Mouse (Mus musculus) forebrain, embryonic 15.5 days (tissue): ENCODE measurements around the gene Smarcad1. TPM values are rescaled to one million over a fixed set of nuclear protein-coding genes. Genes with fewer than 3 reads are reported as not detected.
"Not testable (repeated sequence)": the region's sequence is repeated elsewhere in the genome, so short reads cannot be mapped to it uniquely, and the experiment has no call there.

Source experiments
- ATAC-seq: fragments of 200-750 bp; cut with Nextera tagmentation; replicated peaks from 2 replicates; pipeline ENCODE4 v1.8.0; 2017; ENCODE audit warnings: mild to moderate bottlenecking, moderate TSS enrichment, moderate library complexity
- H3K27ac ChIP-seq: fragments of 300-500 bp; sonication (generic); replicated peaks from 2 replicates; pipeline ENCODE4 v1.5.1; 2015; ENCODE audit warnings: mild to moderate bottlenecking, inconsistent platforms
- H3K27me3 ChIP-seq: fragments of 300-500 bp; sonication (generic); 2 replicates; pipeline ENCODE4 v1.6.1; 2015; ENCODE audit warnings: inconsistent platforms
- H3K36me3 ChIP-seq: fragments of 300-500 bp; sonication (generic); 2 replicates; pipeline ENCODE4 v1.6.1; 2015; ENCODE audit warnings: mild to moderate bottlenecking, inconsistent platforms
- H3K4me1 ChIP-seq: fragments of 300-500 bp; sonication (generic); 2 replicates; pipeline ENCODE4 v1.6.1; 2015; ENCODE audit warnings: inconsistent platforms
- H3K4me2 ChIP-seq: fragments of 300-500 bp; sonication (generic); replicated peaks from 2 replicates; pipeline ENCODE4 v1.6.1; 2015; ENCODE audit warnings: mild to moderate bottlenecking, inconsistent platforms
- H3K4me3 ChIP-seq: fragments of 300-500 bp; sonication (generic); 2 replicates; pipeline ENCODE4 v1.5.1; 2015; ENCODE audit warnings: mild to moderate bottlenecking, inconsistent platforms
- H3K9ac ChIP-seq: fragments of 300-500 bp; sonication (generic); replicated peaks from 2 replicates; pipeline ENCODE4 v1.6.1; 2015; ENCODE audit warnings: mild to moderate bottlenecking, inconsistent platforms
- H3K9me3 ChIP-seq: fragments of 300-500 bp; sonication (generic); 2 replicates; pipeline ENCODE4 v1.6.1; 2016; ENCODE audit warnings: inconsistent platforms
- WGBS: fragments of 180-500 bp; shearing (Covaris S2); methylation state at CpG from one replicate; pipeline ENCODE4 v1.1.7; 2015; ENCODE audit warnings: mixed read lengths; 5-methylcytosine and 5-hydroxymethylcytosine counted together
- polyA plus RNA-seq: library from polyadenylated mRNA; unstranded; fragments of >200 nt; fragmentation: Nextera tagmentation; extraction: Ambion mirVana; gene quantifications from 2 replicates; pipeline ENCODE4 v1.2.1, GENCODE M21; 2015

The Smarcad1 gene
- polyA plus RNA-seq, 1 experiment from 2014 or later = 106 TPM

DNA sequence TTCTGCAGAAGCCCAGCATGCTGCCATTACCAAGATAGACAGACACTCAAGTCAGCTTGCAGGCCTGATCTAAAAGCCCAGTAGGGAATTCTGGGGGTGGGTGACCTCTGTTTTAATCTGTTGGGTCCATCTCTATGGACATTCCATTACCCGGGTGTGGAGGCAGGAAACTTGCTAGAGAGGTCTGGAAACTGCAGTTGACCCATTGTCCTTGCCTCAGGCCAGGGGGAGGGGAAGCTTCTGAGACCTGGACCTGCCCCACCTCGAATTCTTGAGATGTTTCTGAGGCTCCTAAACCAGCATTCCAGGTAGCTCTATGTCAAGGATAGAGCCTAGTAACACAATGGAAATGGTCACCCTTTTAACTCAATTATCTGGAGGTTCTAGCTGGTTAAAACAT, 17.7 kb upstream of the Smarcad1 start:
- Histone ChIP-seq H3K27ac (no peak overlapping the region), H3K27me3 (no peaks in the 10 kb centered on the region), H3K4me3 (no peak overlapping the region), H3K36me3 (no peaks in the 10 kb centered on the region), H3K9me3 (no peaks in the 10 kb centered on the region), H3K4me2 (no peak overlapping the region), H3K4me1 (no peaks in the 10 kb centered on the region), H3K9ac (no peak overlapping the region)
- no peak for ATAC-seq
- 54% methylated on average over 2 of the region's 2 CpGs for WGBS

DNA sequence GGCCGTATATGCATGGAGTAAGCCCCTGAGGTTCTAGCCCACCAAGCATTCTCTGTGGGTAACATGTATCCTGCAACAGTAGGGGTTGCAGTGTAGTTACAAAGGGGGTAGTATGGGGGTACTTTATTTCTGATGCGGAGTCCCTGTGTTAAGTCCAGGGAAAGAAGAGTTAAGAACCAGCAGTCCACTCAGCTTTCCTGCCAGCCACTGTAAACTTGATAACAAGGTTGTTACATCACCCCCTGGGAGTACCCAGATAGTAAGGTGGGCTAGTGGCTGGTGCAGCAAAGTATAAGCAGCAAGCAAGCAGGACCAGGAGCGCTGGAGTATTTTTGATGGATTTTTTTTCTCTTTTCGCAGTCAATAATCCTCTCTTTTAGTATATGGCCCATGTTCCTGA, 17.3 kb upstream of the Smarcad1 start:
- no peak overlapping the region for H3K4me3 ChIP-seq
- whole genome bisulfite sequencing = 97% methylated on average over 4 of the region's 4 CpGs
- H3K4me1 ChIP-seq = no peaks in the 10 kb centered on the region
- ATAC-seq = no peak
- H3K4me2 ChIP-seq = no peak overlapping the region
- H3K27ac ChIP-seq = no peak overlapping the region
- H3K9me3 ChIP-seq = no peaks in the 10 kb centered on the region
- H3K27me3 ChIP-seq = no peaks in the 10 kb centered on the region
- H3K36me3 ChIP-seq = no peaks in the 10 kb centered on the region
- H3K9ac ChIP-seq = no peak overlapping the region

DNA sequence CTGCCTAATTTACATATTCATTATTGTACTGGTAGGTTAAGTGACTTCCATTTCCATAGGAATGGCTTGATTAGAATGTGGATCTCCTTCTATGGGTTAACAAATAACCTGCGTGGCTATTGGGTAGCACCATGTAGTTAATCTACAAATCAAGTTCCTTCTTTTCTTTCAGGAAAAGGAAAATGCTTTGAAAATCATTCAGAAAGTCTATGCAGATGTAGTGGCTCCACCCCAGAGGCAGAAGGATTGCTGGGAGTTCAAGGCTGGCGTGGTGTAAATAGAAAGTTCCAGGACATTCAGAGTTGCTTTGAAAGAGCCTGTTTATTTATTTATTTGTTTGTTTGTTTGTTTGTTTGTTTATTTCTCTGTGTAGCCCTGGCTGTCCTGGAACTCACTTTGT, 7.7 kb upstream of the Smarcad1 start:
- Histone ChIP-seq H3K36me3 (no peaks in the 10 kb centered on the region), H3K9me3 (no peaks in the 10 kb centered on the region), H3K4me2 (no peak overlapping the region), H3K27ac (no peak overlapping the region), H3K4me3 (no peak overlapping the region), H3K27me3 (no peaks in the 10 kb centered on the region), H3K9ac (no peak overlapping the region), H3K4me1 (no peaks in the 10 kb centered on the region)
- ATAC-seq = no peak
- 81% methylated on average over 2 of the region's 2 CpGs for WGBS

DNA sequence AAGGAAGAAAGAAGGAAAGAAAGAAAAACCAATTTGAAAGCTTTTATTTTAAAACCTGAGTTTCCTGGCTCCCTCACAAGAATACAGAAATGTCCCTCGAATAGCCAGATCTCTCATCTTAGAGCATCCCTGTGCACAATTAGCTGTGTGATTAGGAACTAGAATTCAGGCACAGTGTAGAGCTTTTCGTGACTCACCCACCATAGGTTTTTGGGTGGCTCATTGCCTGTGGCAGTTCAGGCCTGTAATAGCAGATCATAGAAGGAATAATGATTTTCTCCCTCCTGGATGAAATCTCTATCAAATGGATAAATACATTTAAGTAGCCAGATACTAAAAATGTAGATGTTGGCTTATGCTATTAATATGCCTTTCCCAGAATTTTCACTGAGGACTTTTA, 6.9 kb upstream of the Smarcad1 start:
- Histone ChIP-seq H3K4me1 (no peaks in the 10 kb centered on the region), H3K27ac (no peak overlapping the region)
- WGBS = 86% methylated on average over 2 of the region's 2 CpGs

DNA sequence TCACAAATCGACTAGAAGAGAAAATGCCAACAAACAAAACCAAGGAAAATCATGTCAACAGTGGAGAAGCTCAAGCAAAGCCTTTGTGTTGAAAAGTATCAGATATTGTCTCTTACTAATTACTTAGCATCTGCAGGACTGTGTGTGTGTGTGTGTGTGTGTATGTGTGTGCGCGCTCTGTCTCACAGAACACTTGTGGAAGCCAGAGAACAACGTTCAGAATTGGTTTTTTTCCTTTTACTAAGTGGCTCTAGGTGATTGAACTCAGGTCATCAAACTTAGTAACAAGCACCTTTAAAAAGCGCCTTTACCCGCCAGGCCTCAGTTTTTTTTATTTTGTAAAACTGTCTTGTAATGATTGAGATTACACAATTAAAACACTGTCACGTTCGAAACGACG, 451 bp upstream of the Smarcad1 start:
- 31% methylated on average over 10 of the region's 10 CpGs for WGBS
- Histone ChIP-seq H3K4me3 (peak overlapping the region; percentile 88), H3K4me1 (peaks cover 18% of the 10 kb centered on the region), H3K9me3 (no peaks in the 10 kb centered on the region), H3K4me2 (peak overlapping the region; percentile 39), H3K9ac (peak overlapping the region; percentile 98), H3K27me3 (no peaks in the 10 kb centered on the region), H3K27ac (peak overlapping the region; percentile 99), H3K36me3 (peaks cover 31% of the 10 kb centered on the region)
- peak; percentile 36 for ATAC-seq

More for the DNA sequence above, 6.9 kb upstream of the Smarcad1 start:
- H3K27me3 ChIP-seq = no peaks in the 10 kb centered on the region
- H3K9me3 ChIP-seq = no peaks in the 10 kb centered on the region
- H3K9ac ChIP-seq = no peak overlapping the region
- H3K4me2 ChIP-seq = no peak overlapping the region
- ATAC-seq = no peak
- no peaks in the 10 kb centered on the region for H3K36me3 ChIP-seq
- H3K4me3 ChIP-seq = no peak overlapping the region

DNA sequence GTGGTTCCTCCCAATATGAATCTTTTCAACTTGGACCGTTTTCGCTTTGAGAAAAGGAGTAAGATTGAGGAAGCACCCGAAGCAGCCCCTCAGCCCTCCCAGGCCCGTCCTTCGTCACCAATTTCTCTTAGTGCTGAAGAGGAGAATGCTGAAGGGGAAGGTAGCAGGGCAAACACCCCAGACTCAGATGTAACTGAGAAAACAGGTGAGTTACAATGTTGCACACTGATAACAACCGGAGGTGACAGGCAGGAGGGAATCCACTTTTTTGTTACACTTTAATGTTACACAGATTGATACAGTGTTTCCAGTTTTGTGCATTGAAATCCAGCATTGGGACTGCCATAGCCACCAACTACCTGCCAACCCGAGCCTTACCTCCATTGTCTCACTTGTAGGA, 858 bp downstream of the Smarcad1 start:
- ATAC-seq = peak; percentile 7; the same call in 1 of the 2 replicates
- H3K9ac ChIP-seq = peak overlapping the region; percentile 98
- H3K4me1 ChIP-seq = peaks cover 18% of the 10 kb centered on the region
- peaks cover 36% of the 10 kb centered on the region for H3K36me3 ChIP-seq
- H3K27me3 ChIP-seq = no peaks in the 10 kb centered on the region
- WGBS = 6% methylated on average over 7 of the region's 7 CpGs
- peak overlapping the region; percentile 56 for H3K4me2 ChIP-seq
- peak overlapping the region; percentile 88 for H3K4me3 ChIP-seq
- no peaks in the 10 kb centered on the region for H3K9me3 ChIP-seq
- peak overlapping the region; percentile 99 for H3K27ac ChIP-seq

DNA sequence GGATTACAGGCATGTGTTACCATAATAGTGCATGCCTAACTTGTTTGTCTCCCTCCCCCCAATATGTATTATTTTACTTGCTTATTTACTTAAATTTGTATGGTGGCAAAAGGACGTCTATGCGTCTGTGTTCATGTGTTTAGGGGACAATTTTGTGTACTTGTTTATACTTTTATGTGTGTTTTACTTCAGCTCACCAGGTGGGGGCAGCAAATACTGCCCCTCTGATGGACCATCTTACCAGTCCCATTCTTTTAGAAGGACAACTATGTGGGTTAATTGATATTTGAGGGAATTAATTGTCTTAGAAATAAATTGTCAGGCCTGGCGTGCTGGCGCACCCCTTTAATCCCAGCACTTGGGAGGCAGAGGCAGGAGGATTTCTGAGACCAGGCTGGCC, 6.7 kb downstream of the Smarcad1 start:
- ATAC-seq = no peak
- Histone ChIP-seq H3K27me3 (no peaks in the 10 kb centered on the region), H3K4me1 (peaks cover 6% of the 10 kb centered on the region), H3K36me3 (peaks cover 84% of the 10 kb centered on the region), H3K4me3 (no peak overlapping the region), H3K9ac (no peak overlapping the region), H3K9me3 (no peaks in the 10 kb centered on the region), H3K27ac (no peak overlapping the region), H3K4me2 (no peak overlapping the region)
- 95% methylated on average over 4 of the region's 4 CpGs for WGBS

DNA sequence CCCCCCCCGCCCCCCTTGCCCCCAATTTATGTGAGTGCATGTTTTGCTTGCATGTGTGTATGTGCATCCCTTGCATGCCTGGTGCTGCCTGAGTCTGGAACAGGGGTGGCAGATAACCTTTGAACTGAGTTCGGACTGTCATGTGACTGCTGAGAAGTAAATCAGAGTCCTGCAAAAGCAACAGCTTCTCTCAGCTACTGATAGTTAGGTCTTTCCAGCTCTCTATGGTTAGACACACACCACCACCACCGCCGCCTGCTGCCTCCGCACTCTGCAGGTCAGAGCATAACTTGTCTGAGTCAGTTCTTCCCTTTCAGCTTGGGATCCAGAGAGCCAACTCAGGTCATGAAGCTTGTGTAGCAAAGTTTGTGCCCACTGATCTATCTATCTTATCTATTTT, 14.2 kb downstream of the Smarcad1 start:
- no peaks in the 10 kb centered on the region for H3K9me3 ChIP-seq
- no peak for ATAC-seq

DNA sequence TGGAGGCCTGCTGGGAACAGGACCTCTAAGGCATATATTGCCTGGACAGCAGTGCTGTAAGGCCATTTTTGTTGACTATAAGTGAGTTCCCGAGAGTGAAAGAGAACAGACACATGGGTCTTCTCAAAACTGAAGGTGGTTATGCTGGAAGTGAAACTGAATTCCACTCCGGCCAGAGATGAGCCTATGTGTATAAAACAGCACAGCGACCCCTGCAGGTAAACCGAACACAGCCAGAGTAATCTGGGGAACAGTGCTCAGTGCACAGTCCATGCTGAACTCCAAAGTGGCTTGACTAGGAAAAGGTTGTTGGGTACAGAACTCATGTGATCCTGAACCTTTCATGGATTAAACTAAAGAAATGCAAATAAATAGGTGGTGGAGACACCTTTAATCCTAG, 14.8 kb downstream of the Smarcad1 start:
- H3K9me3 ChIP-seq, H3K4me1 ChIP-seq, H3K4me2 ChIP-seq, H3K9ac ChIP-seq, H3K4me3 ChIP-seq, H3K27me3 ChIP-seq, ATAC-seq, H3K27ac ChIP-seq: not testable (repeated sequence)
- 81% methylated on average over 4 of the region's 4 CpGs for WGBS
- peaks cover 74% of the 10 kb centered on the region for H3K36me3 ChIP-seq

More for the DNA sequence above, 14.2 kb downstream of the Smarcad1 start:
- no peak overlapping the region for H3K4me2 ChIP-seq
- no peak overlapping the region for H3K4me3 ChIP-seq
- 94% methylated on average over 5 of the region's 5 CpGs for WGBS
- no peak overlapping the region for H3K9ac ChIP-seq
- no peaks in the 10 kb centered on the region for H3K27me3 ChIP-seq
- H3K4me1 ChIP-seq = no peaks in the 10 kb centered on the region
- peaks cover 75% of the 10 kb centered on the region for H3K36me3 ChIP-seq
- H3K27ac ChIP-seq = no peak overlapping the region

DNA sequence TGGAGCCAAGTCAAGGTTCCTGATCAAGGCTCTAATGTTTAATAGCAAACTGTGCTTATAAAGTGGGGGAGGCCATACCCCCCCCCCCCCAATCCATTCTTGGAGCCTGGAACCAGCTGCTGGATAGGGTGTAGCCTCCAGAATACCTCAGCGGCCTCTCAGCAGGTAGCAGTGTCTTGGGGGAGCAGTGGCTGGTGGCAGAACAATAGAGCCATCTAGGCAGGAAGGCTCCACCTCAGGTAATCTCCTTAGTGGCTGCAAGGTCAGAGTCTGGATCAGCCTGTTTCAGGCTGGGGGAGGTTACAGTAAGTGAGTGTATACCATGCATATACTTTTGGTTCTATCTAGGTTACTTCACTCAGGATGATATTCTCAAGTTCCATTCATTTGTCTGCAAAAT, 18.7 kb downstream of the Smarcad1 start:
- Histone ChIP-seq H3K27ac (no peak overlapping the region), H3K9ac (no peak overlapping the region), H3K36me3 (peaks cover 75% of the 10 kb centered on the region), H3K4me1 (no peaks in the 10 kb centered on the region), H3K27me3 (no peaks in the 10 kb centered on the region), H3K9me3 (no peaks in the 10 kb centered on the region), H3K4me3 (no peak overlapping the region), H3K4me2 (no peak overlapping the region)
- no peak for ATAC-seq
- WGBS = 69% methylated on average over 1 of the region's 1 CpGs

DNA sequence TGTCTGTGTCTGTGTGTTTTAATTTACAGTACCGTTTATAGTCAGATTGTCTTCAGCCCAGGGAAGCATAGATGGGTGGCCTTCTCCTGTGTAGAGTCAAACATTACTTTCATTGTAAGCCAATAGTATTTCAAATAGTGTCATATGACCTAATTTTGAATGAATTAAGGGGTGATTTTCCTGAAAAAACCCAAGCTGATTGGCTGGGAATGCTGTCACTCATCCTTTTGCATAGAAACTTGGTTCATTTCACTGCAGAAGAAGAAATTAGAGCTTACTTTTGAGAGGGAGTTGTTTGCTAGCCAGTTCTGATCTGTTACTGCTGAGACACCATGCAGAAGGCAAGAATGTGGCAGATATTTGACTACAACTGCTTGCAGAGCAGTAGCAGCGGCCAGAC, 32.8 kb downstream of the Smarcad1 start:
- no peaks in the 10 kb centered on the region for H3K9me3 ChIP-seq
- 0 out of 2 replicates have a peak, but pooled peaks have one; percentile 23 for ATAC-seq
- H3K27me3 ChIP-seq = no peaks in the 10 kb centered on the region
- no peak overlapping the region for H3K27ac ChIP-seq
- 0 out of 2 replicates have a peak, but pooled peaks cover 2% of the 10 kb centered on the region for H3K4me1 ChIP-seq
- WGBS = 69% methylated on average over 2 of the region's 2 CpGs
- H3K9ac ChIP-seq = no peak overlapping the region
- H3K36me3 ChIP-seq = peaks cover 63% of the 10 kb centered on the region
- no peak overlapping the region for H3K4me2 ChIP-seq
- H3K4me3 ChIP-seq = no peak overlapping the region

DNA sequence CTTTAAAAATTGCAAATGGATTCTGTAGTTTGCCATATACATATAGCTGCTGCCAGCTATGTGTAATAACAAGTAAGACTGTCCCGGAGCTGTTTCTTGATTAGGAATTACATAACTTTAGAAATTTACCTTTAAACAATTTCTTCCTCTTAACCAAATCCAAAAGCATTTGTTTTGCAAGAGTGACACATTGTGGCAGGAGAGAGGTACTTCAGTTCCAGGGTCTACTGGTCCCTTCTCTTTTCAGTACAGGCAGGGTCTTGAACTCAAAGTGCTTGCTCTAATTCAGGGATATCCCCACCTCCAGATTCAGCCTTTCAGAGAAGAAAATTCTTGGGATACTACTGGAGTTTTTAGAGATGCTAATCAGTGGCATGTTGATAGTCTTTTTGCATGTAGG, 36.8 kb downstream of the Smarcad1 start:
- no peaks in the 10 kb centered on the region for H3K27me3 ChIP-seq
- H3K9me3 ChIP-seq = no peaks in the 10 kb centered on the region
- no peak for ATAC-seq
- H3K4me3 ChIP-seq = no peak overlapping the region
- peaks cover 40% of the 10 kb centered on the region for H3K36me3 ChIP-seq
- 0 out of 2 replicates have a peak, but pooled peaks cover 2% of the 10 kb centered on the region for H3K4me1 ChIP-seq
- H3K9ac ChIP-seq = no peak overlapping the region
- 89% methylated on average over 1 of the region's 1 CpGs for WGBS
- no peak overlapping the region for H3K4me2 ChIP-seq
- H3K27ac ChIP-seq = no peak overlapping the region

DNA sequence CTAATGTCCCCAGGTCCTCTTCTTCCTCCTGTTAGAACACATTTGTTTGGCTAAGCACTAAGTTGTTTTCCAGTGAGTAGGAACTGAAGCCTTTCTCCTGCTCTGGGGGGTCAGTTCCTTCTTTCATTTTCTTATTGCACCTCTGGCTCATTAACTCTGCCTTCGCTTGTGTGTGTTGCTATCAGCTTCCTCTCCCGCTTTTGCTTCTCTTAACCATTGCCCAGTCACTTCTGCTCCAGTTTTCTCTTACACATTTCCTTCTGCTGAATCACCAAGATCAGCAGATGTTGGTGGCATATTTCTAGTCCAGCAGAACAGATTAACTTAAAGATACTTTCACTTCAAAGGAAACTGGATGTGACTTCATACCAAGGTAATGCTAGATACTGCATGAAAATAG, 72.5 kb downstream of the Smarcad1 start:
- peaks cover 60% of the 10 kb centered on the region for H3K36me3 ChIP-seq
- WGBS = 93% methylated on average over 2 of the region's 2 CpGs

More for the DNA sequence above, 72.5 kb downstream of the Smarcad1 start:
- no peak overlapping the region for H3K4me2 ChIP-seq
- H3K9me3 ChIP-seq = no peaks in the 10 kb centered on the region
- no peaks in the 10 kb centered on the region for H3K4me1 ChIP-seq
- H3K27ac ChIP-seq = no peak overlapping the region
- no peak for ATAC-seq
- no peak overlapping the region for H3K4me3 ChIP-seq
- no peak overlapping the region for H3K9ac ChIP-seq
- H3K27me3 ChIP-seq = no peaks in the 10 kb centered on the region
